In the genomic region with DNA sequence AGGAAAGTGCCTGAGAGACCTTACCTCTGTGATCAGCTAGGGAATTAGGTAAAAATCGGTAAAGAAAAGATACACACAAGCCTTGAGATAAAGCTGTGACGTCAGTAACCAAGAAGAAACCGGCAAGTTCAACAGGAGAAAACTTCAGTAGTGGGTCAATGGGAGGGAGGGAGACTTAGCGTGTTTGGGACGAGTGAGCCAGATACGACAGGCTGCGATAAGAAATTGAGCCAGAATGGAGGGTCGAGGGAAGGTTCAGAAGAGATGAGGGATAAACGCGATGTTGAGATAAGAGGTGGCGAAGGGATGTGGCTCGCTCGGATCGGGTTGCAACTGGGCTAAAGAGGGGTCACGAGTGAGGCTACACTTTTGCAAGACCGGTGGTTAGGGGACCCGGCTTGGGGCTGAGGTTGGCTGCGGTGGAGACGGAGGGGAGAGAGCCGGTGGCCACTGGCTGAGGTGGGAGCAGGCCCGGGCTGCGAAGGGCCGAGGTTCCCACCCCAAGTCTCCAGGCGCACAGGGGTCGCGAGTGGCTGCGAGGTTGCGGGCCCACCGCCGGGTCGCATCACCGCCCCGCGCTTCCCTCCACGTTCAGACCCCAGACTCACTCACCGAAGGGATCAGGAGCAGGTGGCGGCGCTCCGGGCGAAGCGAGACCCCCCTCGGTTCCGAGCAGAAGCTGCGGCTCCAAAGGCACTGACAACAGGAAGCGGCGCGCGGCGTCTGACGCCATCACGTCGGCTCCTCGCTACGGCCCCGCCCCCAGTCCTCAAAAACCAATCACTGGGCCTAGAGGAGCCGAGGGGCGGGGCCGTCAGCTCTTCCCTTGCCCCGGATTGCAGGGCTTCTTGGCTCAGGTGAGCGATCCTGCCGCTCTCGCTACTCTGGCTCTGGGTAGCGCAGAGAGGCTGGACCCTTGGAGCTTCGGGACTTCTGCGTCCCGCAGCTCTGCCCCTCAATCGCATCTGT, we compare ENCODE assay signal across 8 mouse cellular contexts. TPM values are rescaled to one million over a fixed set of nuclear protein-coding genes. Genes with fewer than 3 reads are reported as not detected.
A peak's percentile ranks its signal among the peaks of the same experiment; 100 is the strongest.
DNase-seq lines count a peak whose midpoint lies in the region; ATAC-seq and TF ChIP-seq lines count a peak whose summit lies in the region.

A gene (minus strand): TSS at position 707 of the 969 bp plus-strand sequence.

- TF ChIP-seq EP300 in lung, postnatal 0 days (IDR thresholded peaks at IDR 0.05): no peak

- peak within 1 kb of the TSS; percentile 93 for H3K27ac ChIP-seq in hindbrain, embryonic 10.5 days
- peak within 1 kb of the TSS; percentile 65 for H3K27ac ChIP-seq in lung, postnatal 0 days (ENCODE audit: low read length)

- H3K4me3 ChIP-seq in hindbrain, embryonic 10.5 days: peak within 1 kb of the TSS; percentile 92
- H3K4me3 ChIP-seq in lung, postnatal 0 days (ENCODE audit: low read depth, low read length): peak within 1 kb of the TSS; percentile 93

- no peaks in the 10 kb centered on the region for H3K27me3 ChIP-seq in hindbrain, embryonic 10.5 days (ENCODE audit: insufficient read depth, poor library complexity, severe bottlenecking)
- H3K27me3 ChIP-seq in lung, postnatal 0 days (replicated peaks; ENCODE audit: insufficient read depth, low read length): no peaks in the 10 kb centered on the region

- peaks cover 28% of the 10 kb centered on the region for H3K4me1 ChIP-seq in hindbrain, embryonic 10.5 days (replicated peaks)
- peaks cover 6% of the 10 kb centered on the region; the same call in 1 of the 2 replicates for H3K4me1 ChIP-seq in lung, postnatal 0 days (ENCODE audit: insufficient read depth, low read depth, low read length)

- under 1% methylated on average over 67 of the region's 67 CpGs for WGBS in hindbrain, embryonic 10.5 days
- under 1% methylated on average over 65 of the region's 67 CpGs for WGBS in lung, postnatal 0 days

- no peak; the same call in 1 of the 2 replicates for TF ChIP-seq CTCF in lung, postnatal 0 days (IDR thresholded peaks at IDR 0.05)

- H3K36me3 ChIP-seq in hindbrain, embryonic 10.5 days: peaks cover 9% of the 10 kb centered on the region; the same call in 1 of the 2 replicates
- H3K36me3 ChIP-seq in lung, postnatal 0 days (ENCODE audit: insufficient read depth, low read length): no peaks in the 10 kb centered on the region

- peak within 1 kb of the TSS; percentile 84 for H3K9ac ChIP-seq in lung, postnatal 0 days (replicated peaks; ENCODE audit: low read depth)

- no peaks in the 10 kb centered on the region for H3K9me3 ChIP-seq in hindbrain, embryonic 10.5 days
- no peaks in the 10 kb centered on the region for H3K9me3 ChIP-seq in lung, postnatal 0 days (ENCODE audit: low read length)

- peak; percentile 99 for ATAC-seq in frontal cortex, adult (ENCODE audit: low TSS enrichment)
- peak; percentile 99 for ATAC-seq in lung, postnatal 0 days

- H3K4me2 ChIP-seq in lung, postnatal 0 days (replicated peaks; ENCODE audit: low read depth, low read length): peak within 1 kb of the TSS; percentile 83

- DNase-seq in MN1 (ENCODE audit: low spot score): peak; percentile 95
- DNase-seq in cerebellum, adult 9-10 months: peak; percentile 95
- peak; percentile 95 for DNase-seq in hindbrain, embryonic 10.5 days (ENCODE audit: low spot score)
- peak; percentile 96 for DNase-seq in layer of hippocampus, adult 9-11 months
- peak; percentile 99 for DNase-seq in lung, postnatal 0 days (ENCODE audit: low spot score)
- DNase-seq in ovary, postnatal 14 days (ENCODE audit: low spot score): peak; percentile 87
- DNase-seq in thymus, postnatal 14 days: peak; percentile 98

RNA-seq across cellular contexts. Expression of the gene that starts here (rescaled TPM):
- polyA plus RNA-seq in hindbrain, embryonic 10.5 days (2016; fragmentation: Nextera tagmentation; extraction: Ambion mirVana): 9.4 and 11.6 TPM in 2 replicates
- 8.1 and 9.4 TPM in 2 replicates for polyA plus RNA-seq in lung, postnatal 0 days (2015; fragmentation: Nextera tagmentation; extraction: Ambion mirVana)

Comparison
In these comparisons a context has a peak if more than half of its experiments do, and no peak if none do; other contexts are left out.
1. Peak in every context shown above with its lines: DNase-seq, ATAC-seq, H3K4me3 ChIP-seq and H3K27ac ChIP-seq.